Mouse (Mus musculus): ENCODE measurements around the gene Nadk2.

Nadk2 gene

DNA sequence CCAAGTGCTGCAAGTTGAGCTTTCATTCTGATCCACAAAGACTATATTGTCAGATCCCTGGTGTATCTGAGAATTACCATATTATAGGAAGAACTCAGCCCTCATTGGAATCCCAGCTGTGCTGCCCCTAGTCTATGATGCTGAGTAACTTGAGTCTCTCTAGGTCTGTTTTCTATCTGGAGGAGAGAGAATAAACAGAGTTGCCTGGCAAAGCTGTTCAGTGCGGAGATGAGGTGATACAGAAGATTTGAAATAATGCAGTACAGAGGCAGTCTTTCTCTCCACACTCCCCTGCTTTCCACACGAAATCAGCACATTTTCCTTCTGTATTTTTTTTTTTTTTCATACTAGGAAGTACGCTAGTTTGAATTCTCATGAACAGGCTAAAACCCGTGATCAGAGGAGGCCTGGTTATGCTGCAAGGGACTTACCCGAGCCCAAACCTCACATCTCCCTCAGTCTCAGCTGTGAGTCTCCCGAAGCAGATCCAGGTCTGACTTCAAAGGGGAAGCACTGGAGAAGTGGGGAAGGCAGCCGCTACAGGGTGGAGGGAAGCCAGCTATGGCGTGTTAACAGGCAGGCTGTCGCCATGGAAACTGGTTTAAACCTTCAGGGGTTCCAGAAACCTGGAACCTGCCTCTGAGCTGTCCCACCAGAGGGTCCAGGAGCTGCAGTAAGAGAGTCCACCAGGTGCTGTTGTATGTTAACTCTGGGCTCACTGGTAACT is 59.9 kb downstream of the Nadk2 start:
- ATAC-seq (ENCODE audit: insufficient number of reproducible peaks, low FRiP score, low TSS enrichment): no peak

DNA sequence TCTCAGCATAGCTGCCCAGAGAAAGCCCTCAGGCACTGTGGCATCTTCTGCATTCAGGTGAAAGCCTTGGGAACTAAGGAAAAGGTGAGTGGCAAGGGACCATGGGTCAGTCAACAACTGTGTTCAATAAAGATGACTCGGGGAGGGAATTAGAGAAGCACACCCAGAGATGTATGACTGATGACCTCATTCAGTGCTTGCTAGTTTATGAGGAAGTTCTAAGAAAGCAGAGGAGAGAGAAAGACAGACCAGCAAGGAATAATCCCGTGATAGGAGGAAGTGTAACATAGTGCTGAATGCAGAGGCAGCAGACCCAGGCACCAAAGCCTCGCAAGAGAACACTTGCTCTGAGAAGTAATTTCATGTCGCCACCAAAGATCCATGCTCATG is 60.4 kb downstream of the Nadk2 start:
- ATAC-seq (ENCODE audit: insufficient number of reproducible peaks, low FRiP score, low TSS enrichment): no peak

DNA sequence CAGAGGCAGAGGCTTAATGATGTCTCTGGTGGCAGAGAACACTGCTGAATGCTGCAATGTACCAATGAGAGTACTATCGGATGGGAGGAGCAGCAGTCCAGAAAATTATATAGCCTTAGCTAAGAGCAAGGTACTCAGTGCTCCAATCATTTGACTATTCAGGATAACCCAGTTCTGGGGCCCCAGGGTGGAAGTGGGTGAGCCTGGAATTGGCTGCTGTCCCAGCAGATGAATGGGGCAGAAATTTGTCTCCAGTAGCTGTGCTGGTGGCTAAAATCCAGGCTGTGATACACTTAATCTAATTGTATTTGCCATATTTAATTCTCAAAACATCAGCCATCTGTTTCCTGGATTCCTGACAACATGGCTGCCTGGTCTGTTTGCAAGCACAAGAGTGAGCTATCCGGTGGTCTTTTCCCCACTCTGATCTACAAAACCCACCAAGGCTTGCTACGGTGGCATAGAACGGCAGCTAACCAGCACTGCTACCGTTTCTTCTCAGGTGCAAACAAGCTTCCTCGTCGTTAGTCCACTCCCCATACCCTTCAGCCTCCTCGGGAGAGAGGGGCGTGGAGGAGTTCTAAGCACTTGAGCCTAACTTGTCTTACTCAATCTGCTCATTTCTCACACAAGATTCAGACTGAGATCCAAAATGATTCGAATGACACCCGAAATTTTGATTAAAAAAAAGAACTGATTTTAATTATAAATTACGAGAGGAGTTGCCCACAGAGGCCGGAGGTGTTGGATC is 61.8 kb downstream of the Nadk2 start:
- peak; percentile 43; the same call in 1 of the 2 replicates for ATAC-seq (ENCODE audit: insufficient number of reproducible peaks, low FRiP score, low TSS enrichment)

DNA sequence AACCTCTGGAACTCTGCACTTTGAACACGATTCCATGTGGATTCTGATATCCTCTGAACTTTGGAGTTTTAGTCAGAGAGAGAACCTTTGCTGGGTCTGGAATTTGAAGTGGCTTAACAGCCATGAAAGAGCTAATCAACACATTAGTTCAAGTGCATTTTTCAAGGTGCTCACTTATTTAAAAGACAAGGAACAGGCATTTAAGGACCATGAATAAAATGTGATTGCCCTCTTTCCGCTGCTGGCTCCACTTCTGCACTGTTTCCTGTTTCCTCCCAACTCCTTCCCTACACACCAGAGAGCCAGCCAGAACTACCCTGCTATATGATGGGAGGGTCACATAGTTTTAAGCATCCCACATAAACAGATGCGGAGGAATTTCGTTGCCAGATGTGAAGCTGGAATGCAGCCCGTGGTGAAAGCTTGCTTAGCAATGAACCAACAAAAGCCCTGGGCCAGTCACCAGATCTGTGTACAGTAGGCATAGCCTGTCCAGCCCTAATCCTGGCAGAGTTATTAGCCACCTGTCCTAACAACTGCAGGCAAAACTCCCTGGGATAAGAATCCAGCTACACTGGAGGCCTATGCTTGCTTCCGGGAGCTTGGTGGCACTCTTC is 63.9 kb downstream of the Nadk2 start:
- ATAC-seq (ENCODE audit: insufficient number of reproducible peaks, low FRiP score, low TSS enrichment): no peak

DNA sequence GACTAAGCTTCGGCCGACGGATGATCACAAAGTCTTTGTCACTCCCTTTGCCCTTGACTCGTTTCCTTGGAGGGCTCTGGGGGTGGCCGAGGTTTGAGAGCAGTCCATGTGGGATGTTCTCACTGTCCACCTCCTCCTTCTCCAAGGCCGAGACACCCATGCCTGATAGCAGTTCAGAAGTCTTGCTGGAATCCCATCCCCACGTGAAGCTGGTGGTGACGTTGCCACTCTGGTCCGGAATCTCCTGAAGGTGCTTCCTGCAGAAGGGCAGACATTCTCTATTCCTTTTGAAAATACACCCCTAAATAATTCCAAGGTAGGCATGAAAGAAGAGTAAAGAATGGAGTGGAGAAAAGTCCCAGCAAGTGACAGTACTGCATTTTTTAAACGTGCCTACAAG is 68.4 kb downstream of the Nadk2 start:
- no peak for ATAC-seq (ENCODE audit: insufficient number of reproducible peaks, low FRiP score, low TSS enrichment)

DNA sequence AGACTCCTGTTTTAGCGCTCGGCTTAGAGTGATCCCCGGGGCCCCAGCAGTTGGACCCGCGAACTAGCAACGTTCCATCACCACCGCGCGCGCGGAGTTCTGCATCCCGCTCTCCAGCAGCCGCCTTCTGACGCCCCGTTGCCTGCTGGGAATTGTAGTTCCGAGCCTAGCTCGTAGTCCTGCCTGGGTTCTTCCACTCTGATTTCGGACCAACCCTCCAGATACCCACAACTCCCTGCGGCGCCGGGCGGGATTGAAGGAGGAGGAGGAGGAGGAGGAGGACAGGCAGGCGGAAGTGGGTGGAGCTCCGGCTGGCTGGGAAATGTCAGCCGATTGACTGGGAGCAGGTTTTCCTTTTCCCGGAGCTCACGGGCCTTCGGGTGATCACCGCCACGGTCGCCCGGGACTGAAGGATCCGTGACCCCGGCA is 69.2 kb downstream of the Nadk2 start, which contains the start of gene Lmbrd2:
Lmbrd2 (plus strand) TSS at position 299 of the 429 bp plus-strand sequence.
- peak; percentile 98 for ATAC-seq (ENCODE audit: insufficient number of reproducible peaks, low FRiP score, low TSS enrichment)

DNA sequence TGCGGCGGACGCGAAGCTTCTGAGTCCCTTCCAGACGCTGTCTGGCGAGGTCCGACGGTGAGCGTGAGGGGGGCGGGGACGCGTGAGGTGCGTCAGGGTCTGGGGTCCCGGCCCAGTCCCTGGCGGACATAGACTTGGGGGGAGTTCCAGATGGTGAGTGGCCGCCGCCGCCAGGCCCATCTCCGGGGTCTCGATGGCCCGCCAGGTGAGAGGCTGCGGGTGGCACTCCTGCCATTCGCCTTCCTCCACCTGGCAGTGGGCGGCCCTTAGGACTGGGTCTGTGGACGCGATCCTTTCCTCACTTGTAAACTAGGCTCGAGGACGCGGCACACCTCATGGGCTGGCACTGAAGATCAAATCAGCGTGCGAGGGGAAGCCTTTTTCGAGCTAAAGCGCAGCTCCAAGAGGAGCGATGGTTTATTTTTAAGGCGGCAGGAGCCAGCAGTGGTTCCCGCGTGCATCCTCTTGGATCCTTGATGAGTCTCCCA is 69.7 kb downstream of the Nadk2 start:
- ATAC-seq (ENCODE audit: insufficient number of reproducible peaks, low FRiP score, low TSS enrichment): peak; percentile 59; the same call in 1 of the 2 replicates

DNA sequence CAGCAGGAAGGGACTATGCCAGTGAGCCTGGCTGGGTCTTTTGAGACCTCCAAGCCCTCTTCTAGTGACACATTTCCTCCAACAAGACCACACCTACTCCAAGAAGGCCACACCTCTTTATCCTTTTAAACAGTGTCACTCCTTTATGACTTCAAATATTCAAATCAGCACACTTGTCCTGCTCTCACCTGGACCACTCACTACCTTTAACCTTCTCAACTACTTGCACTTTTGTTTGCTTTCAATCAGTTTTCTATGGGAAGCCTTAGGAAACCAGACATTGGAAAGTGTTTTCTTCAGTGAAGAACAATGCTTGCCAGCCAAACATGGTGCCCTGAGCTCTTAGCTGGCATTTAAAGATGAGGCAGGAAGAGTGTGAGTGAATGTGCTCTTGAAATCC is 84.3 kb downstream of the Nadk2 start, which contains the start of gene Skp2:
Skp2 (minus strand) TSS at position 101 of the 400 bp plus-strand sequence.
- no peak for ATAC-seq (ENCODE audit: insufficient number of reproducible peaks, low FRiP score, low TSS enrichment)
